Mouse (Mus musculus) cerebellum, postnatal 10 days (tissue): ENCODE data around the gene Sntg2.
A peak's percentile ranks its signal among the peaks of the same experiment; 100 is the strongest.

Experiments used
- DNase-seq, 2 experiments: peaks; one replicate each; pipeline ENCODE4 v3.0.0; 2021; ENCODE audit warnings: mixed read lengths in 2 of 2

Gene Sntg2

DNA sequence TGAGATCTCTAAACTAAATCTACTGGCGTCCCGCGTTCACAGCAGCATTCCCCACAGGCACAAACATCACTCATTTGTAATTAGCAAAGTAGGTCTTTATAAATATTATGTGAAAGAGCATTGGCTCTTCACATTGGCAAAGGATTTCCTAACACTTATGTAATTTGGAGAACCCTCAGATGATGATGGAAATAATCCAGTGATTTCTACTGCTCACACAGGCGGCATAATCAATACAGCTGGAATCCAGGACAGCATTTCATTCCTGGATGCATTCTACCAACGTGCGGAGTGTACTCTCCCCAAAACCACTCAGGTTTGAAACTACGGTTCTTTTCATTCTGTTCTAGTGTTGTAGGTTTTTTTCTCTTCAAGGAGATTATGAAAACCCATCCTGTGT is 172.6 kb downstream of the Sntg2 start:
- DNase-seq: no peak

DNA sequence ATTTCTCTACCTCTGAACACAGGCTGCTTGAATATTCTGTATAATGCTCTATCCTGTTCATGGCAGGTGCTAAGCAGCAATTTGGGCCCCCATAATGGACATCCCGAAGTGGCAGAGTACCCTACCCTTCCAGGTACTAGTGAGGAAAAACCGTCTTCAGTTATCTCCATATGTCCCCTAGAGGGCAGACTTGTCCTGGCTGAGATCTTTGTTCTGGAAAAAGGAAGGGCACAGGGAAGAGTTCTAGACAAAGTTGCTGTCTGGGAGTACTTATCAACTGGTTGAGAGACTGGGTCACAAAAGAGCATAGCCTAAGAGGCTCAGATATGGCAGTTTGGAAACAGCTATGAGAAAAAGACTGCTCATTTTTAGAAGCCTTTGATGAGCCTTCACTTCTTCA is 173.4 kb downstream of the Sntg2 start:
- DNase-seq: peak; percentile 67 to 74

- DNase-seq: no peak
These were observed 174.9 kb downstream of the Sntg2 start for GRCm38 (mm10) chr12:30198250-30198649.

DNA sequence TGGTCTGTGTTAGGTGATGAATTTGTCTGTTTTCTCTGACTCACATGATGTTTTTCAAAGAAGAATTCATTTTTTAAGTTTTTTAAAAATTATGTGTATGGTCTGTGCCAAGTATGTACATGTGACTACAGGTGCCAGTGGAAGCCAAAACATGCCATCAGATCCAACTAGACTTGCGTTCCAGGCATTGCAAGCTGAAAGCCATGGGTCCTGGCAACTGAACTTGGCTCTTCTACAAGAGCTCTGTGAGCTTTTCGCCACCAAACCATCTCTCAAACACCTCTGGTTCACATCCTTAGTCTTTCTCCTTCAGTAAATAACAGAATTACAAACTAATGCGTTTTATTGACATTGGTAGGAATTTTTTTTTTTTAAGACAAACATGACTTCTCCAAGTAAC is 191.5 kb downstream of the Sntg2 start:
- DNase-seq: peak; percentile 59 to 65

GRCm38 (mm10) chr12:30179623-30180022 is 193.6 kb downstream of the Sntg2 start:
- no peak for DNase-seq

- DNase-seq: peak; percentile 66 to 76
These were observed 195.2 kb downstream of the Sntg2 start for GRCm38 (mm10) chr12:30177966-30178365.

DNA sequence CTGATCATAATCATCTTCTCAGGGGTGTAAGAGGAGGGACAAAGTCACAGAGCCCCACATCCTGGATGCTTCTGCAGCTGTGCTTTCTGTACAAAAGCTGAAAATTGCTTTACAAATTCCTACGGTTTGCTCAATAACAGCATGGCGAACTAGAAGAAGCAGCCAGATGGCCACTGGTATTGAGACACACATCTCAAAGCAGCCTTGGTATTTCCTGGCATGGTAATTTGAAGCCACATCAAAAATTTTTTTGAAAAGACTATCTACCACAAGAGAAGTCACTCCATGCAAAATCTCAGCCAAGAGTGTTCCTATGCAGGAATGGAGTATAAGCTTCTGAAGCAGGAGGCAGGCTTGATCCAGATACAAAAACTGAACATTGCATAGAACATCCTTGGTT is 195.6 kb downstream of the Sntg2 start:
- DNase-seq: no peak

GRCm38 (mm10) chr12:30168491-30168890 is 204.7 kb downstream of the Sntg2 start:
- DNase-seq: no peak

GRCm38 (mm10) chr12:30164538-30164937 is 208.6 kb downstream of the Sntg2 start:
- DNase-seq: no peak

- no peak for DNase-seq
These were observed 209.2 kb downstream of the Sntg2 start for GRCm38 (mm10) chr12:30164005-30164404.

GRCm38 (mm10) chr12:30161731-30162406 is 211.3 kb downstream of the Sntg2 start:
- no peak for DNase-seq

DNA sequence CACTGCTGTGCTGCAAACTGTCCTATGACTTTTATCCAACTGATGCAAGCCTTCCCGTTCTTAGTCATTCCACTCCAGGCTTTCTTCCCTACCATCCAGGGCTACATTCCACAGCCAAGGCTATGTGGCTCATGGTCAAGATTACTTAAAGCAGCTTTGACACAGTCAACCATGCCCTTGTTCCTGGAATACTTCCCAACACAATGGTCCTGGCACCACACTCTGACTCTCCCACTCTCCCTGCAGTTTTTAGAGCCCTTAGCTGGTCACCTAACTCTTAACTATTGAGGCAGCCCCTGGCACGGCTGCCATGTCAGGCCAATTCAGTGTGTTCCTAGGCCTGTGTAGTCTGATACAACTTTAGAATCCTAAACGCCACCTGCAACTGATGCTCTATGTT is 212.7 kb downstream of the Sntg2 start:
- DNase-seq: peak; percentile 69 to 74

DNA sequence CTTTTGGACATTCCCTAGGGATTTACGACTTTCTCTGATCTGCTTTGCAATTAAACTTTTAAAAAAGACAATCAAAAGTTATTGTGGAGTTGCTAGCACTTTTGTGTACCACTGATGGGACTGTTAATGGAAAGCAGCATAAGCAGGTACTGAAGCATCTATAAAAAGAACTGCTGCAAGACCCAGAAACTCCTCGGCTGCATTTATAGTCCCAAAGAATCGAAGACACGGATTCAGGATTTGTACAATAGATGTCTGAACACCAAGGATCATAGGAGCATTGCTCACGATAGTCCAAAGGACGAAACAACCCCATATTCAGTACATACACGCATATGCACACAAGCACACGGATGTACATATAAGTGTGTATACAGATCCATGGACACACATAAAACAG is 213.4 kb downstream of the Sntg2 start:
- no peak for DNase-seq

- peak; percentile 57 to 66 for DNase-seq
These were observed 219.0 kb downstream of the Sntg2 start for GRCm38 (mm10) chr12:30154079-30154673.

- peak; percentile 44 to 45 for DNase-seq
These were observed 231.1 kb downstream of the Sntg2 start for GRCm38 (mm10) chr12:30142085-30142484.

DNA sequence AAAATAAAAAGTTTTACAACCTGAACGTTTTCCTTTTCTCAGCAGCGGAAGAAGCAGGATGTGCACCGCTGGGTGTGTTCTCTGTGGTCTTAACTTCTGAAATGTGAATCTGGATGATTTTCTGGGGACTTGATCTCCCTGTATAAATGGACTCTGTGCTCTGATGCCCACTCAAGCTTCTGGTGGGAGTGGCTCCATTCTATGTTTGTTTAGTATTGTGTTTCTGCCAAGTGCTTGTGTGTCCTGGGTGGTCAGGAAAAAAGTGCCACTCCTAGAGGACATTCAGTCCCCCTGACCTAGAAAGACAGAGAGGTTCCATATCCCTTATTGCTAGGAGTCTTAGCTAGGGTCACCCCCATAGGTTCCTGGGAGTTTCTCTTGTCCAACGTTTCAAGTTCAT is 240.7 kb downstream of the Sntg2 start, which contains the start of gene Tpo:
Gene Tpo, minus strand, starts transcription at position 101 of the 400 bp plus-strand sequence.
- DNase-seq: no peak

DNA sequence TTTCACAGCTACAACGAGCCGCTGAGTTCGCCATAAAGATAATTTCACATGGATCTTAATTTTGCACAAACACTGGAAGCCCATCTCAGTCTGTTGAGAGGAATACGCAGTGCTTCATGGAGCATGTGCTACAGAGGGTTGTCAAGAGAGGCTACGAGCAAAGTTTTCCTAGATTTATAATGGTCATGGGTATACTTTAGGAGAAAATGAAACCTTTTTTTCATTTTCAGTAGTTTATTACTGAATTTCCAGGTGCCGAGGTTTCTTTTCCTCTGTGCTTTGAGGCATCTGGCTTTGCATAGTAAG is 243.8 kb downstream of the Sntg2 start:
- DNase-seq: no peak

GRCm38 (mm10) chr12:30128561-30129410 is 244.4 kb downstream of the Sntg2 start:
- DNase-seq: peak; percentile 90 to 93
